Mouse (Mus musculus) stomach, embryonic 15.5 days (tissue): ENCODE data around the gene Foxp4. TPM values are rescaled to one million over a fixed set of nuclear protein-coding genes. Genes with fewer than 3 reads are reported as not detected.

Experiments
- ATAC-seq: fragments of 200-750 bp; cut with Nextera tagmentation; 2 replicates; pipeline ENCODE4 v1.8.0; 2017; ENCODE audit warnings: low read depth, moderate number of reproducible peaks, moderate TSS enrichment; ENCODE audit not compliant: insufficient read depth, low FRiP score
- H3K27ac ChIP-seq: fragments of 300-500 bp; sonication (generic); 2 replicates; pipeline ENCODE4 v1.5.1; 2015; ENCODE audit warnings: mild to moderate bottlenecking, inconsistent platforms
- H3K27me3 ChIP-seq: fragments of 300-500 bp; sonication (generic); replicated peaks from 2 replicates; pipeline ENCODE4 v1.6.1; 2015; ENCODE audit warnings: inconsistent platforms
- H3K36me3 ChIP-seq: fragments of 300-500 bp; sonication (generic); 2 replicates; pipeline ENCODE4 v1.6.1; 2015; ENCODE audit warnings: inconsistent platforms
- H3K4me1 ChIP-seq: fragments of 300-500 bp; sonication (generic); 2 replicates; pipeline ENCODE4 v1.6.1; 2015; ENCODE audit warnings: inconsistent platforms
- H3K4me2 ChIP-seq: fragments of 300-500 bp; sonication (generic); 2 replicates; pipeline ENCODE4 v1.6.1; 2015; ENCODE audit warnings: mild to moderate bottlenecking, inconsistent platforms
- H3K4me3 ChIP-seq: fragments of 300-500 bp; sonication (generic); replicated peaks from 2 replicates; pipeline ENCODE4 v1.5.1; 2015; ENCODE audit warnings: inconsistent platforms
- H3K9ac ChIP-seq: fragments of 300-500 bp; sonication (generic); 2 replicates; pipeline ENCODE4 v1.6.1; 2015; ENCODE audit warnings: inconsistent platforms
- H3K9me3 ChIP-seq: fragments of 300-500 bp; sonication (generic); 2 replicates; pipeline ENCODE4 v1.6.1; 2016; ENCODE audit warnings: inconsistent platforms
- WGBS: fragments of 180-500 bp; shearing (Covaris S2); methylation state at CpG from one replicate; pipeline ENCODE4 v1.1.7; 2015; 5-methylcytosine and 5-hydroxymethylcytosine counted together
- polyA plus RNA-seq: library from polyadenylated mRNA; unstranded; fragments of >200 nt; fragmentation: Nextera tagmentation; extraction: Ambion mirVana; gene quantifications from 2 replicates; pipeline ENCODE4 v1.2.1, GENCODE M21; 2015

Foxp4 gene
- 25.0 and 30.9 TPM in 2 replicates for polyA plus RNA-seq

- Histone ChIP-seq H3K4me3 (peak within 1 kb of the TSS; percentile 75), H3K9me3 (no peaks in the 10 kb centered on the region), H3K27ac (peak within 1 kb of the TSS; percentile 98), H3K27me3 (no peaks in the 10 kb centered on the region), H3K9ac (peak within 1 kb of the TSS; percentile 80), H3K36me3 (no peaks in the 10 kb centered on the region), H3K4me2 (peak within 1 kb of the TSS; percentile 74), H3K4me1 (peaks cover 28% of the 10 kb centered on the region)
- under 1% methylated on average over 86 of the region's 91 CpGs for WGBS
- ATAC-seq, result peak; percentile 88
Measured at GRCm38 (mm10) chr17:47924383-47925339, at the start of gene Foxp4. Gene Foxp4, minus strand, starts transcription at chr17:47924645.

GRCm38 (mm10) chr17:47973563-47974472 lies 49.4 kb upstream of the Foxp4 start:
- H3K36me3 ChIP-seq, result no peaks in the 10 kb centered on the region
- ATAC-seq, result peak; percentile 76
- no peaks in the 10 kb centered on the region for H3K9me3 ChIP-seq
- H3K4me3 ChIP-seq, result peak overlapping the region; percentile 30
- 2% methylated on average over 61 of the region's 61 CpGs for WGBS
- H3K27me3 ChIP-seq, result no peaks in the 10 kb centered on the region
- peak overlapping the region; percentile 90 for H3K27ac ChIP-seq
- H3K9ac ChIP-seq, result peak overlapping the region; percentile 23; the same call in 1 of the 2 replicates
- H3K4me1 ChIP-seq, result peaks cover 39% of the 10 kb centered on the region
- peak overlapping the region; percentile 57 for H3K4me2 ChIP-seq

- H3K27ac ChIP-seq, result 0 out of 2 replicates have a peak overlapping the region, but pooled peaks have one; percentile 38
- H3K4me2 ChIP-seq, result no peak overlapping the region
- H3K9me3 ChIP-seq, result no peaks in the 10 kb centered on the region
Measured at GRCm38 (mm10) chr17:47965885-47966505, 41.5 kb upstream of the Foxp4 start.

GRCm38 (mm10) chr17:47958046-47958790 lies 33.8 kb upstream of the Foxp4 start:
- H3K4me2 ChIP-seq, result peak overlapping the region; percentile 2; the same call in 1 of the 2 replicates
- ATAC-seq, result peak; percentile 67; the same call in 1 of the 2 replicates
- no peaks in the 10 kb centered on the region for H3K27me3 ChIP-seq
- no peak overlapping the region for H3K9ac ChIP-seq
- peak overlapping the region; percentile 87 for H3K27ac ChIP-seq
- H3K4me3 ChIP-seq, result no peak overlapping the region
- peaks cover 26% of the 10 kb centered on the region for H3K4me1 ChIP-seq
- no peaks in the 10 kb centered on the region for H3K36me3 ChIP-seq
- no peaks in the 10 kb centered on the region for H3K9me3 ChIP-seq
- WGBS, result 25% methylated on average over 10 of the region's 10 CpGs

More at GRCm38 (mm10) chr17:47965885-47966505, 41.5 kb upstream of the Foxp4 start:
- H3K36me3 ChIP-seq, result no peaks in the 10 kb centered on the region
- H3K4me3 ChIP-seq, result no peak overlapping the region
- no peak overlapping the region for H3K9ac ChIP-seq
- peak; percentile 41; the same call in 1 of the 2 replicates for ATAC-seq
- peaks cover 10% of the 10 kb centered on the region; the same call in 1 of the 2 replicates for H3K4me1 ChIP-seq
- WGBS, result 21% methylated on average over 8 of the region's 12 CpGs
- no peaks in the 10 kb centered on the region for H3K27me3 ChIP-seq

GRCm38 (mm10) chr17:47956486-47956885 lies 32.0 kb upstream of the Foxp4 start:
- no peaks in the 10 kb centered on the region for H3K9me3 ChIP-seq
- H3K4me1 ChIP-seq, result peaks cover 34% of the 10 kb centered on the region
- no peak overlapping the region for H3K9ac ChIP-seq
- H3K27me3 ChIP-seq, result no peaks in the 10 kb centered on the region
- H3K27ac ChIP-seq, result no peak overlapping the region
- WGBS, result 90% methylated on average over 8 of the region's 8 CpGs
- no peak overlapping the region for H3K4me2 ChIP-seq
- no peak for ATAC-seq
- no peaks in the 10 kb centered on the region for H3K36me3 ChIP-seq
- no peak overlapping the region for H3K4me3 ChIP-seq

GRCm38 (mm10) chr17:47955054-47955741 lies 30.8 kb upstream of the Foxp4 start:
- peaks cover 34% of the 10 kb centered on the region for H3K4me1 ChIP-seq
- no peaks in the 10 kb centered on the region for H3K36me3 ChIP-seq
- no peaks in the 10 kb centered on the region for H3K9me3 ChIP-seq
- 0 out of 2 replicates have a peak overlapping the region, but pooled peaks have one; percentile 0 for H3K4me2 ChIP-seq
- peak overlapping the region; percentile 81 for H3K27ac ChIP-seq
- H3K4me3 ChIP-seq, result no peak overlapping the region
- peak; percentile 86 for ATAC-seq
- no peaks in the 10 kb centered on the region for H3K27me3 ChIP-seq
- no peak overlapping the region for H3K9ac ChIP-seq
- 19% methylated on average over 12 of the region's 12 CpGs for WGBS

- Histone ChIP-seq H3K27me3 (no peaks in the 10 kb centered on the region), H3K4me2 (no peak overlapping the region), H3K27ac (no peak overlapping the region), H3K36me3 (no peaks in the 10 kb centered on the region), H3K9me3 (no peaks in the 10 kb centered on the region), H3K4me1 (peaks cover 34% of the 10 kb centered on the region), H3K4me3 (no peak overlapping the region), H3K9ac (no peak overlapping the region)
- ATAC-seq, result no peak
- WGBS, result 45% methylated on average over 5 of the region's 5 CpGs
Measured at GRCm38 (mm10) chr17:47953231-47953630, 28.8 kb upstream of the Foxp4 start.

GRCm38 (mm10) chr17:47952368-47953081 lies 28.1 kb upstream of the Foxp4 start:
- H3K4me2 ChIP-seq, result no peak overlapping the region
- H3K36me3 ChIP-seq, result no peaks in the 10 kb centered on the region
- no peak for ATAC-seq
- H3K9ac ChIP-seq, result no peak overlapping the region
- no peaks in the 10 kb centered on the region for H3K27me3 ChIP-seq
- H3K4me1 ChIP-seq, result peaks cover 31% of the 10 kb centered on the region
- peak overlapping the region; percentile 28; the same call in 1 of the 2 replicates for H3K27ac ChIP-seq
- no peaks in the 10 kb centered on the region for H3K9me3 ChIP-seq
- WGBS, result 24% methylated on average over 12 of the region's 12 CpGs
- no peak overlapping the region for H3K4me3 ChIP-seq

- peaks cover 40% of the 10 kb centered on the region for H3K4me1 ChIP-seq
- no peaks in the 10 kb centered on the region for H3K27me3 ChIP-seq
- H3K27ac ChIP-seq, result no peak overlapping the region
- H3K9me3 ChIP-seq, result no peaks in the 10 kb centered on the region
- no peak overlapping the region for H3K9ac ChIP-seq
- 61% methylated on average over 13 of the region's 13 CpGs for WGBS
- H3K36me3 ChIP-seq, result no peaks in the 10 kb centered on the region
- H3K4me2 ChIP-seq, result no peak overlapping the region
- H3K4me3 ChIP-seq, result no peak overlapping the region
- ATAC-seq, result no peak
Measured at GRCm38 (mm10) chr17:47951452-47951851, 27.0 kb upstream of the Foxp4 start.

GRCm38 (mm10) chr17:47950831-47951230 lies 26.4 kb upstream of the Foxp4 start:
- H3K9me3 ChIP-seq, result no peaks in the 10 kb centered on the region
- ATAC-seq, result no peak
- no peak overlapping the region for H3K27ac ChIP-seq
- peaks cover 40% of the 10 kb centered on the region for H3K4me1 ChIP-seq
- H3K4me3 ChIP-seq, result no peak overlapping the region
- H3K9ac ChIP-seq, result no peak overlapping the region
- H3K36me3 ChIP-seq, result no peaks in the 10 kb centered on the region
- 85% methylated on average over 5 of the region's 5 CpGs for WGBS
- H3K27me3 ChIP-seq, result no peaks in the 10 kb centered on the region
- no peak overlapping the region for H3K4me2 ChIP-seq
